Mouse (Mus musculus) frontal cortex, postnatal 36 days (tissue): ENCODE results near the gene Dnaja2.

Source experiments
- DNase-seq, 2 experiments: peaks; one replicate each; pipeline ENCODE4 v3.0.0; 2022; ENCODE audit warnings: low spot score in 2 of 2

Dnaja2 gene

GRCm38 (mm10) chr8:85556986-85557600 is 1.9 kb upstream of the Dnaja2 start:
- DNase-seq: no peak

GRCm38 (mm10) chr8:85554391-85555180 is 558 bp downstream of the Dnaja2 start:
- peak; percentile 14 to 49 for DNase-seq

- DNase-seq: no peak
Observed at GRCm38 (mm10) chr8:85551934-85552333, 3.2 kb downstream of the Dnaja2 start.

GRCm38 (mm10) chr8:85536332-85536731 is 18.8 kb downstream of the Dnaja2 start:
- no peak for DNase-seq

- DNase-seq: peak; percentile 41 to 67
Observed at GRCm38 (mm10) chr8:85534163-85534562, 21.0 kb downstream of the Dnaja2 start.

- DNase-seq: no peak
Observed at GRCm38 (mm10) chr8:85533434-85533833, 21.7 kb downstream of the Dnaja2 start.

- DNase-seq: no peak
Observed at GRCm38 (mm10) chr8:85532843-85533242, 22.3 kb downstream of the Dnaja2 start.

GRCm38 (mm10) chr8:85531471-85531870 is 23.7 kb downstream of the Dnaja2 start:
- DNase-seq: no peak

- DNase-seq: no peak
Observed at GRCm38 (mm10) chr8:85530717-85531116, 24.4 kb downstream of the Dnaja2 start.

GRCm38 (mm10) chr8:85528959-85529358 is 26.2 kb downstream of the Dnaja2 start:
- DNase-seq: no peak

- peak; percentile 57 to 64 for DNase-seq
Observed at GRCm38 (mm10) chr8:85526105-85526504, 29.0 kb downstream of the Dnaja2 start.

GRCm38 (mm10) chr8:85524086-85524485 is 31.1 kb downstream of the Dnaja2 start:
- peak in 1 of 2 experiments; percentile 41 for DNase-seq

- DNase-seq: no peak
Observed at GRCm38 (mm10) chr8:85521332-85521731, 33.8 kb downstream of the Dnaja2 start.

GRCm38 (mm10) chr8:85520586-85520985 is 34.6 kb downstream of the Dnaja2 start:
- DNase-seq: no peak

- DNase-seq: peak; percentile 61 to 68
Observed at GRCm38 (mm10) chr8:85517956-85518355, 37.2 kb downstream of the Dnaja2 start.

GRCm38 (mm10) chr8:85517336-85517735 is 37.8 kb downstream of the Dnaja2 start:
- DNase-seq: peak; percentile 68 to 71

GRCm38 (mm10) chr8:85515391-85515790 is 39.8 kb downstream of the Dnaja2 start:
- peak; percentile 63 to 87 for DNase-seq

- DNase-seq: no peak
Observed at GRCm38 (mm10) chr8:85513283-85513682, 41.9 kb downstream of the Dnaja2 start.

GRCm38 (mm10) chr8:85512234-85512633 is 42.9 kb downstream of the Dnaja2 start:
- no peak for DNase-seq

- DNase-seq: no peak
Observed at GRCm38 (mm10) chr8:85508661-85509060, 46.5 kb downstream of the Dnaja2 start.

GRCm38 (mm10) chr8:85506620-85507019 is 48.5 kb downstream of the Dnaja2 start:
- no peak for DNase-seq

GRCm38 (mm10) chr8:85504704-85505103 is 50.4 kb downstream of the Dnaja2 start:
- DNase-seq: no peak

GRCm38 (mm10) chr8:85503065-85503464 is 52.1 kb downstream of the Dnaja2 start:
- DNase-seq: no peak
